Mouse (Mus musculus): ENCODE measurements around the gene Fuca2. TPM values are rescaled to one million over a fixed set of nuclear protein-coding genes. Genes with fewer than 3 reads are reported as not detected.

Fuca2 gene
- total and polyA plus RNA-seq, 2 experiments from 2014 or later = 78.7 to 361 TPM

DNA sequence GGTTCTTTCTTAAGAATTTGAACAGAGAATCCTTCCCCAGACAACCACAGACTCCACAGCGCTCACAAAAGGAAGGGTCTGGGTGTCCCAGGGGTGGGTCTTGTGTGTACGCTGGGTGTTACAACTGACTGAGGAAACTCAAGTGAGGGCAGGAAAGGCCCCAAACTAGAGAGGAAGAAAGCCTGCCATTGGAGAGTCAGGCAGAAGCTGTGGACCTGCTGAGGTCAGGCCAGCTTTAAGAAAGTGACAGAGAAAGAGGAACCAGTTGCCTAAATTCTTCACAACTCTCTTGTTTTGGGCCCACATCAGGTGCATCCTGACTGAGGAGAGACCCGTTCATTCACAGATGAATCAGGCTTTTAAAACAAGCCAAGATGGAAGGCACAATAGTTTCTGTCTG is 29.1 kb upstream of the Fuca2 start:
- Histone ChIP-seq H3K9ac (replicated peaks; ENCODE audit: low read depth, low read length) (no peak overlapping the region), H3K36me3 (replicated peaks; ENCODE audit: control insufficient read depth, insufficient read depth, low read length) (no peaks in the 10 kb centered on the region), H3K27ac (ENCODE audit: low read depth) (no peak overlapping the region), H3K9me3 (replicated peaks; ENCODE audit: control insufficient read depth, low read length) (no peaks in the 10 kb centered on the region), H3K27me3 (ENCODE audit: control insufficient read depth, insufficient read depth, low read length) (0 out of 2 replicates have a peak, but pooled peaks cover 9% of the 10 kb centered on the region), H3K4me2 (ENCODE audit: low read depth, low read length) (no peak overlapping the region), H3K4me1 (ENCODE audit: control insufficient read depth, insufficient read depth) (peaks cover 12% of the 10 kb centered on the region; the same call in 1 of the 2 replicates), H3K4me3 (ENCODE audit: low read depth, low read length) (no peak overlapping the region)
- ATAC-seq (ENCODE audit: insufficient read depth, low read depth) (no peak), DNase-seq (ENCODE audit: low spot score) (no peak)
- TF ChIP-seq EP300 (IDR thresholded peaks at IDR 0.05; ENCODE audit: low read depth) (no peak), CTCF (IDR thresholded peaks at IDR 0.05; ENCODE audit: low read depth) (no peak)
- 88% methylated on average over 3 of the region's 3 CpGs for WGBS

DNA sequence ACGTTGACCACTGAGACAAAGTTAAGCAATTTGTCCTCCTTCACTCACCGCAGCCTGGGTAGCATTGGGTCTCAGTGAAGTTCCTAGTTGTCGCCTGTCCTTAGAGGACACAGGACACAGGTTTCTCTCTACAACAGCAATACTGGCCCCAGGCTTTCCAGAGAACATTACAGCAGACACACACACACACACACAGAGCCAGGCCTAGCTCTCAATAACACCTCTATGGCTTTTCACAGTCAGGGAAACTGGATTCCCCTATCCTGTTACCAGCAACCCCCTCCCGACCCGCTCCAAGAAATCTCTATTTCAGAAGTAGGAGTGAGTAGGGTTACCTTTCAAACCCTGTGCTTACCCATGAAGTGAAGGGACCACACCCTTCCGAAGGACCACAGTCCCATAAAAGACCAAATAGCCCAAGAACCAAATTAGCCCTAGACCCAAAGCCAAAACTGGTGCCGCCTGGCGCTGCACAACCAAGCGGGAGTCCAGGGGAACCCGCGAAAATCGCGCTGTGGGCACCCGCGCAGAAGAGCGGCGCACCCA is 26.0 kb upstream of the Fuca2 start:
- Histone ChIP-seq H3K27me3 (ENCODE audit: control insufficient read depth, insufficient read depth, low read length) (0 out of 2 replicates have a peak, but pooled peaks cover 9% of the 10 kb centered on the region), H3K9me3 (replicated peaks; ENCODE audit: control insufficient read depth, low read length) (no peaks in the 10 kb centered on the region), H3K4me3 (ENCODE audit: low read depth, low read length) (peak overlapping the region; percentile 81), H3K9ac (replicated peaks; ENCODE audit: low read depth, low read length) (peak overlapping the region; percentile 85), H3K27ac (ENCODE audit: low read depth) (peak overlapping the region; percentile 59; the same call in 1 of the 2 replicates), H3K4me1 (ENCODE audit: control insufficient read depth, insufficient read depth) (peaks cover 12% of the 10 kb centered on the region; the same call in 1 of the 2 replicates), H3K36me3 (replicated peaks; ENCODE audit: control insufficient read depth, insufficient read depth, low read length) (no peaks in the 10 kb centered on the region), H3K4me2 (ENCODE audit: low read depth, low read length) (peak overlapping the region; percentile 99)
- no peak for ATAC-seq (ENCODE audit: insufficient read depth, low read depth)
- TF ChIP-seq EP300 (IDR thresholded peaks at IDR 0.05; ENCODE audit: low read depth) (no peak), CTCF (IDR thresholded peaks at IDR 0.05; ENCODE audit: low read depth) (no peak)
- WGBS = 16% methylated on average over 16 of the region's 17 CpGs
- no peak for DNase-seq (ENCODE audit: low spot score)

DNA sequence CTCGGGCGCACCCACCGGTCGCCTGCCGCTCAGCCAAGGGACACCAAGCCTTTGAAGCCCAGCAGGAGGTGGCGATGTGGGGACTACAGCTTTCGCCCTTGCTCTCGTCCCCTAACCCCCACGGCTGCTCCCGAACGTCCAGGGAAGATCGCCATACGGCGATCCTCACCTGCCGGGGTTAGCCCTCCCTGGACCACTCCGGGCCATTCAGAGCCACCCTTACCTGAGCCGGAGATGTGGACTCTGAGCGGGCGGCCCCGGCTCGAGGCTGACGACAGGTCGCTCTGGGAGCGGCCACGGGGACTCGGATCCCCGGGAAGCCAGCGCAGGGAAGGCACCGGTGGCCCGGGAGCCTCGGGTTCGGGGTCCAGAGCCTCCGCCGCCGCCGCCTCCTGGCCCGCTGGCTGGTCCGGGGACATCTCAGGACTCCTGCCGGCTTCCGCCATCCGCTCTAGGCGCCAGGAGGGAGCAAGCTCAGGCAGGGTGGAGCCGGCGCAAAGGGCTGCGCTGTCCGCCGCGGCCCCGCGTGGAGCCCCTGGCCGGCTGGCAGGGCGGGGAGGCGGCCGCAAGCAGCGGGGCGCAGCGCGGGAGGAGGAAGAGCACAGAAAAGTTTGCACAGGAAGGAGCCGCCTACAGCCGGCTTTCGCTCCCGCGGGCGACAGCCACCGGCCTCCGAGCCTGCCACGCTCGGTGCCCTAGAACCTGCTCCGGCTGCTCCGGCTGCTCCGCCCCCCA is 25.3 kb upstream of the Fuca2 start, which contains the start of gene Phactr2:
TSS of gene Phactr2 (minus strand) at position 580 of the 735 bp plus-strand sequence.
- peak; percentile 80 for ATAC-seq (ENCODE audit: insufficient read depth, low read depth)
- 0 out of 2 replicates have a peak, but pooled peaks cover 9% of the 10 kb centered on the region for H3K27me3 ChIP-seq (ENCODE audit: control insufficient read depth, insufficient read depth, low read length)
- H3K9ac ChIP-seq (replicated peaks; ENCODE audit: low read depth, low read length) = peak within 1 kb of the TSS; percentile 85
- no peaks in the 10 kb centered on the region for H3K36me3 ChIP-seq (replicated peaks; ENCODE audit: control insufficient read depth, insufficient read depth, low read length)
- 1% methylated on average over 59 of the region's 71 CpGs for WGBS
- H3K9me3 ChIP-seq (replicated peaks; ENCODE audit: control insufficient read depth, low read length) = no peaks in the 10 kb centered on the region
- H3K27ac ChIP-seq (ENCODE audit: low read depth) = peak within 1 kb of the TSS; percentile 59
- peak within 1 kb of the TSS; percentile 81 for H3K4me3 ChIP-seq (ENCODE audit: low read depth, low read length)
- DNase-seq (ENCODE audit: low spot score) = peak; percentile 45
- no peak for TF ChIP-seq CTCF (IDR thresholded peaks at IDR 0.05; ENCODE audit: low read depth)
- no peak for TF ChIP-seq EP300 (IDR thresholded peaks at IDR 0.05; ENCODE audit: low read depth)
- peak within 1 kb of the TSS; percentile 99 for H3K4me2 ChIP-seq (ENCODE audit: low read depth, low read length)
- H3K4me1 ChIP-seq (ENCODE audit: control insufficient read depth, insufficient read depth) = peaks cover 6% of the 10 kb centered on the region; the same call in 1 of the 2 replicates

DNA sequence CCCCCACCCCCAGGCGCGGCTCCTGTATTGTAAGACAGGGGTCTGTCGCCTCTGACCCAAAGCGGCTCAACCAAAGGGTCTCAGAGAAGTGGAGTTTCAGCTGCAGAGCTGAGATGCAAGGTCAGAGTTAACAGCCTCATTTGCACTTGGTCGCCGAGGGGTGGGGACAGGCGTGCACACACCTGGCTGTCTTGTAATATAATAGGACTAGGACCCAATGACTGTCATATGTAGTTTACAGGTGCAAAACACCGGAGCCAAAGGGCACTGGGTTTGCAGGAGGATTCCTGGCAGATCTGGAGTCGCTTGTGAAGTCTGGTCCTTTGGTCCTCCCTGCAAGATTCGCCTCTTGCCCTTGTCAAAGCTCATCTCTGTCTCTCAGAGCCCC is 24.8 kb upstream of the Fuca2 start:
- peak overlapping the region; percentile 59 for H3K27ac ChIP-seq (ENCODE audit: low read depth)
- ATAC-seq (ENCODE audit: insufficient read depth, low read depth) (peak; percentile 18; the same call in 1 of the 2 replicates), DNase-seq (ENCODE audit: low spot score) (no peak)
- peak overlapping the region; percentile 99 for H3K4me2 ChIP-seq (ENCODE audit: low read depth, low read length)
- H3K4me1 ChIP-seq (ENCODE audit: control insufficient read depth, insufficient read depth) = peaks cover 6% of the 10 kb centered on the region; the same call in 1 of the 2 replicates
- H3K36me3 ChIP-seq (replicated peaks; ENCODE audit: control insufficient read depth, insufficient read depth, low read length) = no peaks in the 10 kb centered on the region
- 0 out of 2 replicates have a peak, but pooled peaks cover 9% of the 10 kb centered on the region for H3K27me3 ChIP-seq (ENCODE audit: control insufficient read depth, insufficient read depth, low read length)
- 10% methylated on average over 10 of the region's 10 CpGs for WGBS
- no peaks in the 10 kb centered on the region for H3K9me3 ChIP-seq (replicated peaks; ENCODE audit: control insufficient read depth, low read length)
- no peak for TF ChIP-seq CTCF (IDR thresholded peaks at IDR 0.05; ENCODE audit: low read depth)
- TF ChIP-seq EP300 (IDR thresholded peaks at IDR 0.05; ENCODE audit: low read depth) = no peak
- H3K4me3 ChIP-seq (ENCODE audit: low read depth, low read length) = peak overlapping the region; percentile 81
- H3K9ac ChIP-seq (replicated peaks; ENCODE audit: low read depth, low read length) = peak overlapping the region; percentile 85

DNA sequence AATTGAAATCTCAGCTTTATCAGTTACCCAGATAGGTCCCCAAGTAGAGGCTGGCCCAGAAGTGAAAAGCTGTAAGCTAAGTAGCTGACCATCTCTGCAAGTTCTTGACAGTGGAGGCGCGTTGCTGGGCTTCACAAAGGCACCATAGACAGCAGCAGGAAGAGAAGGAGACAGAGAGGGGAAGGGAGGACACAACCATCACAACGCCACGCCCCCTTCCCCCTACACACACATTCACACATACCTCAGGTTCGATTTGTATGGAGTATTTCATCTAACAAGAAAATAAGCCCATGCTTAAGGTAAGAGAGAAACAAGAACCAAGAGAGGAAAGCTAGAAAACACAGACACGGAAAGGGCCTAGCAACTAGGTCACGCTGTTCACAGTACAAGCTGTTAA is 24.2 kb upstream of the Fuca2 start:
- Histone ChIP-seq H3K4me2 (ENCODE audit: low read depth, low read length) (peak overlapping the region; percentile 99), H3K9ac (replicated peaks; ENCODE audit: low read depth, low read length) (no peak overlapping the region), H3K4me1 (ENCODE audit: control insufficient read depth, insufficient read depth) (peaks cover 6% of the 10 kb centered on the region; the same call in 1 of the 2 replicates), H3K36me3 (replicated peaks; ENCODE audit: control insufficient read depth, insufficient read depth, low read length) (no peaks in the 10 kb centered on the region), H3K4me3 (ENCODE audit: low read depth, low read length) (no peak overlapping the region), H3K27ac (ENCODE audit: low read depth) (no peak overlapping the region), H3K27me3 (ENCODE audit: control insufficient read depth, insufficient read depth, low read length) (0 out of 2 replicates have a peak, but pooled peaks cover 9% of the 10 kb centered on the region), H3K9me3 (replicated peaks; ENCODE audit: control insufficient read depth, low read length) (peaks cover 2% of the 10 kb centered on the region; the same call in 1 of the 2 replicates)
- DNase-seq (ENCODE audit: low spot score) (no peak), ATAC-seq (ENCODE audit: insufficient read depth, low read depth) (no peak)
- TF ChIP-seq CTCF (IDR thresholded peaks at IDR 0.05; ENCODE audit: low read depth) (no peak), EP300 (IDR thresholded peaks at IDR 0.05; ENCODE audit: low read depth) (no peak)
- 50% methylated on average over 7 of the region's 7 CpGs for WGBS

Data from heart, postnatal 0 days (tissue).